Mouse (Mus musculus): ENCODE results near the gene Apln.
A peak's percentile ranks its signal among the peaks of the same experiment; 100 is the strongest.

The Apln gene

DNA sequence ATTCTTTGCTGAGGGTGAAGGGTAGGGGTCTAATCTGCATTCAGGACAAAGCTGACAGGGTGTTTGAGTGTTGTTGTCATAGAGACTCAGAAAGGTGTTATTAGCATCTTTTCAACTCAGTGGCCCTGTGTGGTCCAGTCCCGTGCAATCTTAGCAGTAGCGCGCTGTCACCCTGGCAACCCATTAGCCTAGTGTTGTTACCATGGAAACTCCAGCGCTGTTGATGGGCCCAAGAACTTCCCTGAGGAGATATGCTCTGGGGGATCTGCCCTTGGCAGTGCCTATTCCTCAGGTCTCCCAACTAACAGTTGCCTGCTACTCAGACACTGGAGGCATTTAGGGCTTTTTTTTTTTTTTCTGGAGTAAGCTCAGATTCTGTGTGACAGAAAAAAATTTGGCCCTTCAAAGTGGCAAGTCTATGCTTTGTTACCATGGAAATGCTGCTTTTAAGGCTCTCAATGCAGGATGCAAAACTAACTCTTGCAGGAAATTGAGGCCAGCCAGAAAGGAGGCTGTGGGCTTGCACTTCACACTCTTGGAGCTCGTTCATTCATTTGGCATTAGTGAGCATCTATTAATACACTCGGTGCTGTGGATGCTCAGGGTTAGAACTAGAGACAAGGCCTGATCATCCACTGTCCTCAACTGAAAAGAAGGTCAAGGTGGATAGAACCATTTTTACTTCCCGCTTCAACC is 17.6 kb downstream of the Apln start:
- DNase-seq (ENCODE audit: low spot score in 2 of 2): peak; percentile 21 to 23

DNA sequence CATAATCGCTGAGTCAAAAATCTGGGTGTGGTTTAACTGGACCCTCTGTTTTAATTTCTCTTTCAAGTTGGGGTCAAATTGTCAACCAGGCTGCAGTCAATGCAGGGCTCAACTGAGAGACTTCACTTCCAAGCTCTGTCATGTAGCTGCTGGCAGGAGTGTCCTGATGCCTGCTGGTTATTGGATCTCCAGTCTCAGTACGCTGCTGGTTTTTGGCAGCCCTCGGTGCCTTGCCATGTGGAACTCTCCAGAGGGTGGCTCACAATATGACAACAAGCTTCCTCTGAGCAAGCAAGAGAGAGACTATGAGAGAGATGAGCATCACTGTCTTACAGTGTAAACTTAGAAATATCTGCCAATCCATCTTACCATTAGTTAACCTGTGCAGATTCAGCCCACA is 23.0 kb downstream of the Apln start:
- DNase-seq (ENCODE audit: low spot score in 2 of 2): no peak

DNA sequence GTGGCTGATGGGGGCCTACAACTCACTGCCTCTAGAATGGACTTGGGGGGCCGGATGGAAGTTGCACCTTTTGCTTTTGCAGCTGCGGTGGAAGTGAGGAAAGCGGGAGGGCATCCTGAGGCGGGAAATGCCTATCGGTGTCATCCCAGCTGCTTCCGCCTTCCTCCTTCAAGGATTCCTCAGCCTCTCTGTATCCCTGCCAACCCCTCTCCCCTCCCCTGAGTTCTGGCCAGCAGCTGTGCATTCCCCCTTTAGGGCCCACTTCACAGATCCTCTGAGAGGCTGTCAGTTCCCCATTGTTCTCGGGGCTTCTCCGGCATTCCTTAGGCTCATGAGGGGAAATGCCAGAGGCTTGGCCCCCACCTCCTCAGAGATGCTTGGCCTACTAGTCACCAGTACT is 28.6 kb downstream of the Apln start:
- DNase-seq (ENCODE audit: low spot score in 2 of 2): no peak

DNA sequence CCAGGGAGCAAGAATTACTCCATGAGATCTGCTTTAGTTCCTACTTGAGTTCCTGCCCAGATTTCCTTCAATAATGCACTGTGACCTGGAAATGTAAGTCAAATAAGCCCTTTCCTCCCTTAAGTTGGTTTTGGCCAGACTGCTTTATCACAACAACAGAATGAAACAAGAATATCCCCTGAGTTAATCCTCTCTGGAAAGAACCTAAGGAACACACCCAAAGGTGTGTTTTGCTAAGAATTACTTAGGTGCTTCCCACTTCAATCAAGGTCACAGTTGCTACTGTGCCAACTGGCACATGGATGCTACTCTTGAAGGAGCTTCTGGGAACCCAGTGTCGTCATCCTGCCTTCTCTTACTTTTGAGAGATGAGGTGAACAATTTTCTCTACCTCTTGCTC is 29.9 kb downstream of the Apln start:
- no peak for DNase-seq (ENCODE audit: low spot score in 2 of 2)

DNA sequence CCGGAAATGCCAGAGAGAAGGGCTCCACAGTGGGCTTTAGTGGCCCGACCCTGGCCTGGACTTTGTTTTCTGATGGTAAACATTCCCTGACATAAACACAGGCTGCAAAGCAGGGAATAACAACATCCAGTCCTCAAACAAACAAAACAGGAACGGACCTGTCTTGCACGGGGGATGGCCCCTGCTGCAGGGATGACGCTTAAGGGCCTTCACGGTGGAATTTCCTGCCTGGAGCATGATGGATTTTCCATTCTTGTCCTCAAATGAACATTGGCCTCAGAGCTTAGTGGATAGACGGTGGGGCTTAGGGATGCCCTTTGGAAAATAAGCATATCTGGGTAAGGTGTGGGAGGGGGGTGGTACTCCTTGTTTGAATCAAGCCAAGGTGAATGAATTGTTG is 33.5 kb downstream of the Apln start:
- no peak for DNase-seq (ENCODE audit: low spot score in 2 of 2)

DNA sequence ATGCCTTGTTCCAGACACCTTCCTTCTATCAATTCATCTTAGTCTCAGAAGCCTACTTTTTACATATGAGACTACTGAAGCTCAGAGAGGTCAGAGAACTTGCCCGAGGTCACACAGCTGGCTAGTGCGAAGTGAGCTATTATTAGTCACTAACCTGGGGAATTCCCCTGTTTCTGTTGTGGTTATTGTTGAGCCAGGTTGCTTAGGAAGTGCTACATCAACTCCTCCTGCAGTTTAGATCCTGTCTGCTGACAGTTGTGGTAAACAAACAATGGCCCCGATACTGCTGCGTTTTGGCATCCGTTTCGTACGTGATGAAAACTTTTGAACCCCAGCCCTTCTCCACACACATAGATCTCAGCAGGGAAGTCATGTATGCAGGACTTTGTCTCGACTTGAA is 36.2 kb downstream of the Apln start:
- DNase-seq (ENCODE audit: low spot score in 2 of 2): no peak

DNA sequence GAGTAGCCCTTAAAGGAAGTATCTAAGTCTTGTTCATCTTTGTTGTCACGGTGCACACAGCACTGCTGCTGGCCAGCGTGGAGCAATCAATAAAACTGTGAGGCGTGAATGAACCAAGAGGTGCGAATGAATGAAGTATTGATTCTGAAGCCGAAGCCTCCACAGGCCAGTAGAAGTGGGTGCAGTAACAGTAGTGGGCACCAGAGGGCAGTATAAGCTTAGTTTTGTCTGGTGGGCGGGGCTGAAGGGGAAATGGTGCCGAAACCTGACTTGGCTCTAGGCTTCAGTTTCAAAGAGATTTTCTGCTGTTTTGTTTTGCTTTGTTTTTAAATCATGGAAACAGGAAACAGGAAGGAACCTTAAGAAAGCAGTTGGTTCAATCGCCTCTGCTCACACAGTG is 42.0 kb downstream of the Apln start:
- DNase-seq (ENCODE audit: low spot score in 2 of 2): peak; percentile 74 to 80

DNA sequence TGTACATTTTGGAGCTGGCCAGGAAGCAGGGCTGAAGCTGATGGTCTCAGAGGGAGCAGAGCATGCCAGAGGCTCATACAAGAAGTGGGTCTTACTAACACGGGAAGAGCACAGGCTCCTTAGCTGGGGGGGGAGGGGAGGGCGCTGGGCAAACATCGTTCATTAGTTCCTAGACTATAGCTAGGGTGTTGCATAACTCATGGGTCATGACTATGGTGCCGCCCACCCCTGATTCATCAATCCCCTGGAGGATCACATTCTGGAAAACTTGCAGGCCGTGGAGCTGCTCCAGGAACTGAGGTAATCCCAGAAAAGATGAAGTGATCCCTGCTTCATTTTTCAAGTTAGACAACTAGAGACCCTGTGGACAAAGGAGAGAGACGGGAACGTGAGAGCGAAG is 46.6 kb downstream of the Apln start:
- DNase-seq (ENCODE audit: low spot score in 2 of 2): no peak

DNA sequence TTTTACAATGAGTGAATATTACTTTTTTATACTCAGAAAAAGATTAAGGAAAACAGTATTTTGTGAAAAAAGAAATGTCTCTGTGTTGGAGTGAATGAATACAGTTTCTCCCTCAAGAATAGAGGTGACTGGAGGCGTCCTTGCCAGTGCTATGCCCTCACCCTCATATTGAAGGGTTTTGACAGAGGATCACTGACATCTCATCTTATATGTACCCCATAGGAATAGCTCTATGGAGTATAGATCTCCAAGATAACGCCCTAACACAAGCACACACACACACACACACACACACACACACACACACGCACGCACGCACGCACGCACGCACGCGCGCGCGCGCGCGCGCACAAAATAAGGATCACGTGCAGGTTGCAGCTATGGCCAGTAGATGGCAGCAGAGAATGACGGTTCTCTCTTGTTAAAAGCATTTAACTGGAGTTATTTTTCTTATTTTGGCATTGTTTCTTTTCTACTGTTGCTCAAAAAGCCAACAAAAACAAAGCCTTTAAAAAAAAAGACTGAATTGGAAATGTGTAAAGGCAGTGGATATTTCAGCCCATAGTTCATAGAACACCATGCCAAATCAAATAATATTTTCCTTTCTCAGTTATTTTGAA is 49.5 kb downstream of the Apln start:
- DNase-seq (ENCODE audit: low spot score in 2 of 2): peak; percentile 20 to 56

DNA sequence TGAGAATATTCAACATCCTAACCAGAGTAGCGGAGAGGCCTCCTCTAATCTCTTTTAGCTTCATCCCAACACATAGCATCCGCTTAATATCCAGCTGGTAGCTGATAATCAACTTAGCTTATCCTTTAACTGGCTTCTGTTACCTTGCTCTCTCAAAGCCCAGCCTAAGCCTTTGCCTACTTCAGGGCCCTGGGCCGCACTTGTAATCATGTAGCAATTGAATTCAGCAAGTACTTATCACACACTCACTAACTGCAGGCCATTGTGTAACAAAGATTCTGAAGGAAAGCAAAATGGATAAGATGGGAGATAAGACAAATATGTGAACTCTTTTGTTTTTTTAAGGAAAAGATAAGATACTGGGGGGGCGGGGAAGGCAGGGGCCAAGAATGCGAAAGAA is 57.6 kb downstream of the Apln start:
- DNase-seq (ENCODE audit: low spot score in 2 of 2): no peak

DNA sequence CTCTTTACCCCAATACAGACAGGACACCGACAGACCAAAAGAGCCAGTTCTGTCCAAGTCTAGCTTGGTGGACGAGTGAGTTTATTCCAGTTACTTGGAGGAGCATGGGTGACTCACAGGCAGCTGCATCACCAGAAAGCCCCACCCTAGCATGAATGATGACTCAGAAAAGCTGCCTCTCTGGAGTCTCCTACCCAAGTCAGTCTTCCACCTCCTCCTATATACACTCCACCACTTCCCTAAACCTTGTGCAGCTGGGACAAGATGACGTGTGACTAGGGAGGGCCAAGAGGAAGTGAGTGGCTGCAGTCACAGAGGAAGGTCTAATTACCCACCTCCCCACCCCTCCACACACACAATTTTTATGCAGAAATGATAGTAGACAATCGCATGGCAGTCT is 58.1 kb downstream of the Apln start:
- no peak for DNase-seq (ENCODE audit: low spot score in 2 of 2)

All from cerebellum, postnatal 4 days (tissue).